Mouse (Mus musculus) CH12.LX (cell line): ENCODE measurements around the gene Cox19. TPM values are rescaled to one million over a fixed set of nuclear protein-coding genes. Genes with fewer than 3 reads are reported as not detected.

ENCODE experiments used
- DNase-seq: peaks from one replicate; pipeline ENCODE4 v3.0.0-alpha.2; 2013; ENCODE audit errors: extremely low read depth
- H3K27ac ChIP-seq: 2 replicates; pipeline ENCODE4 v1.5.1; 2012; ENCODE audit warnings: low read depth, mild to moderate bottlenecking, control low read depth, moderate library complexity; ENCODE audit not compliant: insufficient read depth
- H3K27me3 ChIP-seq: replicated peaks from 2 replicates; pipeline ENCODE3; 2012; ENCODE audit warnings: inconsistent platforms
- H3K36me3 ChIP-seq, 2 experiments: replicated peaks in 1 of 2; 2 replicates each; pipeline versions ENCODE3 to v1.6.1; 2012; ENCODE audit warnings: inconsistent platforms in 1 of 2, low read length in 1 of 2, mild to moderate bottlenecking in 1 of 2, mixed read lengths in 1 of 2, moderate library complexity in 1 of 2; ENCODE audit not compliant: control insufficient read depth in 1 of 2, insufficient read depth in 1 of 2
- H3K4me1 ChIP-seq, 2 experiments: 2 replicates each; pipeline ENCODE4 v1.6.1; 2012; ENCODE audit warnings: inconsistent platforms in 1 of 2, moderate library complexity in 1 of 2; ENCODE audit not compliant: insufficient read depth in 2 of 2, control insufficient read depth in 1 of 2
- H3K4me2 ChIP-seq: 2 replicates; pipeline ENCODE4 v1.6.1; 2012; ENCODE audit warnings: low read depth, mild to moderate bottlenecking, control low read depth; ENCODE audit not compliant: poor library complexity, insufficient read depth, severe bottlenecking
- H3K4me3 ChIP-seq, 3 experiments: fragments of 150-350 bp in 1 of 3; sonication (generic) in 1 of 3; replicated peaks in 1 of 3; 2 replicates each; pipeline versions ENCODE3 to v1.5.1; 2011 to 2012; ENCODE audit warnings: low read depth in 2 of 3, low read length in 2 of 3, mild to moderate bottlenecking in 2 of 3, moderate library complexity in 2 of 3, control low read depth in 1 of 3, improper control_type of control experiment in 1 of 3, inconsistent platforms in 1 of 3, mixed read lengths in 1 of 3; ENCODE audit not compliant: poor library complexity in 1 of 3
- H3K79me2 ChIP-seq: replicated peaks from 2 replicates; pipeline ENCODE4 v1.6.1; 2012; ENCODE audit warnings: mild to moderate bottlenecking, moderate library complexity; ENCODE audit not compliant: control insufficient read depth, poor library complexity, insufficient read depth, severe bottlenecking; ENCODE audit errors: extremely low read depth
- H3K9ac ChIP-seq: 2 replicates; pipeline ENCODE4 v1.6.1; 2012; ENCODE audit warnings: low read depth, mild to moderate bottlenecking, control low read depth, moderate library complexity; ENCODE audit not compliant: insufficient read depth
- H3K9me3 ChIP-seq: replicated peaks from 2 replicates; pipeline ENCODE3; 2012; ENCODE audit warnings: low read length, inconsistent platforms, mixed read lengths
- CHD1 ChIP-seq: IDR thresholded peaks from 2 replicates; pipeline ENCODE4 v1.6.1; 2012; ENCODE audit warnings: low read depth, low read length, improper control_type of control experiment, inconsistent platforms
- CHD2 ChIP-seq: IDR thresholded peaks from 2 replicates; pipeline ENCODE4 v1.6.1; 2011; ENCODE audit warnings: low read length, improper control_type of control experiment
- CTCF ChIP-seq, 2 experiments: IDR thresholded peaks in 1 of 2; conservative IDR thresholded peaks in 1 of 2; 2 replicates each; pipeline ENCODE4 v1.5.1; 2011 to 2012; ENCODE audit warnings: low read depth in 2 of 2, low read length in 2 of 2, improper control_type of control experiment in 1 of 2, inconsistent platforms in 1 of 2, mild to moderate bottlenecking in 1 of 2, moderate library complexity in 1 of 2
- E2F4 ChIP-seq: IDR thresholded peaks from 2 replicates; pipeline ENCODE4 v1.6.1; 2011; ENCODE audit warnings: low read depth, low read length, improper control_type of control experiment; ENCODE audit not compliant: insufficient replicate concordance
- EP300 ChIP-seq: IDR thresholded peaks from 2 replicates; pipeline ENCODE4 v1.6.1; 2011; ENCODE audit warnings: low read length, improper control_type of control experiment
- HCFC1 ChIP-seq: IDR thresholded peaks from 2 replicates; pipeline ENCODE4 v1.6.1; 2012; ENCODE audit warnings: low read depth, mild to moderate bottlenecking, inconsistent platforms, low read length, improper control_type of control experiment
- JUND ChIP-seq: conservative IDR thresholded peaks from 2 replicates; pipeline ENCODE4 v1.6.1; 2011; ENCODE audit warnings: low read depth, low read length, improper control_type of control experiment
- MAFK ChIP-seq: IDR thresholded peaks from 2 replicates; pipeline ENCODE4 v1.6.1; 2011; ENCODE audit warnings: low read length, improper control_type of control experiment; ENCODE audit not compliant: insufficient replicate concordance
- MXI1 ChIP-seq: IDR thresholded peaks from 2 replicates; pipeline ENCODE4 v1.6.1; 2011; ENCODE audit warnings: mild to moderate bottlenecking, low read depth, low read length, improper control_type of control experiment
- NRF1 ChIP-seq: IDR thresholded peaks from 2 replicates; pipeline ENCODE4 v1.6.1; 2014; ENCODE audit warnings: low read depth, mild to moderate bottlenecking, inconsistent platforms, low read length, improper control_type of control experiment, moderate library complexity
- SIN3A ChIP-seq: IDR thresholded peaks from 2 replicates; pipeline ENCODE4 v1.6.1; 2012; ENCODE audit warnings: low read length, improper control_type of control experiment, inconsistent platforms
- ZKSCAN1 ChIP-seq: IDR thresholded peaks from 2 replicates; pipeline ENCODE4 v1.6.1; 2012; ENCODE audit warnings: low read depth, inconsistent platforms, low read length, improper control_type of control experiment, borderline replicate concordance
- ZMIZ1 ChIP-seq: IDR thresholded peaks from 2 replicates; pipeline ENCODE4 v1.6.1; 2012; ENCODE audit warnings: low read depth, mild to moderate bottlenecking, inconsistent platforms, low read length, improper control_type of control experiment
- dilution Hi-C: fragments of 300-500 bp; cut with MboI; formaldehyde crosslinking; loops from 2 replicates; pipeline ENCODE4 v1.14.3; 2020; ENCODE audit warnings: low sequenced_read_pairs; ENCODE audit not compliant: extremely low pct_unique_long_range_greater_than_20kb, extremely low pct_ligation_motif_present
- in situ Hi-C: fragments of 300-500 bp; cut with MboI; formaldehyde crosslinking; loops from 3 replicates; pipeline ENCODE4 v1.14.3; 2019; ENCODE audit warnings: low sequenced_read_pairs, low pct_ligation_motif_present, low pct_unique_long_range_greater_than_20kb, mixed read lengths
- polyA plus RNA-seq: library from polyadenylated mRNA; unstranded; fragments of >175 nt; gene quantifications from 2 replicates; pipeline ENCODE4 v1.2.1, GENCODE M21; 2012; ENCODE audit warnings: low read depth; ENCODE audit not compliant: insufficient read length
- total RNA-seq, 2 experiments: library from RNA; depleted of rRNA; stranded (reverse); fragments of 300-350 nt in 1 of 2; fragments of >200 nt in 1 of 2; gene quantifications; 2 replicates each; pipeline ENCODE4 v1.2.3; 2012 to 2014

Gene Cox19
- total and polyA plus RNA-seq, 3 experiments, result 30.1 to 70.1 (median 32.1) TPM

DNA sequence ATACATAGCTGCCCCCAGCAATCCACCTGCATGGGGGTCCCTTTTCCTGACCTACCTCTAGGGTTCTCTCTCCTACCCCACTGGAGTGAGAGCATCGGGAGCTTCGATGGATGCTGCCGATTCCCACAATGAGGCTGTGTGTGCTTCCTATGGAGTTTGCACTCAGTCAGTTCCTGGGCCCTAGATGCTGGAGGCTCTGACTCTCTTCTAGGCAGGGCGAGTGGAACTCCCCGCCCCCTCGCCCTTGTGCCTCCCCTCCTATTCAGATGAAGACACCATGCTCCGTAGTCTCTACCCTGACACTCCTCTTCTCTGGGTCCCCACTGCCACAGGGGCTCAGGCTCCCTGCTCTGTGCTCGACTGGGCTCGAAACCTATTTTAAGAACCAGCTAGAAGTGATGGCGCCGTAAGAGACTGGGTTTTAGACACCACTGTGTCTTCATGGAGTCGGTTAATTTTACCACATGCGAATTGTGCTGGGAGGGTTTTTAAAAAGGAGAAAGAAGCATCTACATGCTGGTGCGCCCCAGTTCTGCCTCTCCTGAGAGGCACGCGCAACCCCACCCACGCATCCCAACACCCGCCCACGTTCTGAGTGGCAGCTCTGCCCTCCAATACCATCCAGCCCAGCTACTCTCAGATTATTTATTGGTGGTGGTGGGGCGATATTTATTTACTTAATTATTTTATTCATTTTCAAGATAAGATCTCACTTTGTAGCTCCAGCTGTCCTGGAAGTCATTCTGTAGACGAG, 33.3 kb downstream of the Cox19 start:
- TF ChIP-seq MXI1 (no peak), EP300 (no peak), CTCF (conservative IDR thresholded peaks at IDR 0.05 in 1 of 2, IDR thresholded peaks at IDR 0.05 in 1 of 2; ENCODE audit: low read depth in 2 of 2, low read length in 2 of 2) (no peak), MAFK (no peak), CHD1 (no peak), NRF1 (no peak), ZMIZ1 (no peak), ZKSCAN1 (no peak), HCFC1 (no peak), SIN3A (no peak), E2F4 (no peak), CHD2 (no peak), JUND (no peak)
- Histone ChIP-seq H3K4me3 (no peak overlapping the region), H3K27me3 (no peaks in the 10 kb centered on the region), H3K9me3 (peaks cover 6% of the 10 kb centered on the region), H3K4me2 (no peak overlapping the region), H3K27ac (no peak overlapping the region), H3K9ac (no peak overlapping the region), H3K79me2 (peaks cover 86% of the 10 kb centered on the region), H3K4me1 (peaks cover 48 to 73% of the 10 kb centered on the region in 2 experiments), H3K36me3 (peaks cover 23 to 55% of the 10 kb centered on the region in 2 experiments)
- DNase-seq, result no peak
- dilution Hi-C loops, result no loop called here
- in situ Hi-C loops, result no loop called here

DNA sequence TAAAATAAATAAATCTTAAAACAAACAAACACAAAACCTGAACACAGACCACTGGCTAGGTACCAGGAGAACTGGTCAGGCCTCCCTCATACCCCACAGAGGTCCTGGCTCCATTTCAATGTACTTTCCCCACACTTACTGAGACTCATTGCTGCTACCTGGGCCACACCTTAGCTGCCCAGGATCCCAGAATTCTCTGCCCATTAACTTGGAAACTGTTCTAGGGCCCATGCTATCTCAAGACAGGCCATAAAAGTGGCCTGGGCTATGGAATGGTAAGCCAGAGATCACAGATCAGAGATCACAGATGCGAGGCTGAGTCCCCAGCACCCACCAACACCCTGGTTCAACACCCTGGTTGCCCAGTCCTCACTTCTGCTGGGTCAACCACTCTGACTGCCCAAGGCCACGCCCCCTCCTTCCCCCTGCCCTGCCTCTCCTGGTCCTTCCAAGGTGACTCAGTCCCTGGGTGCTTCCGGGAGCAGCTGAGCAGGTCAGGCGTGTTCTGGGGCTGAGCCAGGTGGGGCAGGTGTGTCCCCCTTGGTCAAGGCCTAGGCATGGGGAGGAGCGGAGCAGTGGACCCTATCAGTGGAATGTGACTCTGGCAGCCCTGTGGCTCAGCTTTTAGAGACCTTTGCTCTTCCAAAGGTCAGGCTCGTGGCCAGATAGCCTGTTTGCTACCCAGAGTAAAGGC, 34.1 kb downstream of the Cox19 start:
- TF ChIP-seq JUND, result no peak
- H3K27ac ChIP-seq, result no peak overlapping the region
- peaks cover 85% of the 10 kb centered on the region for H3K79me2 ChIP-seq
- no peaks in the 10 kb centered on the region for H3K27me3 ChIP-seq
- H3K9ac ChIP-seq, result no peak overlapping the region
- H3K4me2 ChIP-seq, result no peak overlapping the region
- dilution Hi-C loops (no loop called here), in situ Hi-C loops (no loop called here)
- H3K4me1 ChIP-seq, result peaks cover 44 to 69% of the 10 kb centered on the region in 2 experiments
- DNase-seq, result no peak
- H3K36me3 ChIP-seq, result peaks cover 25 to 58% of the 10 kb centered on the region in 2 experiments
- peaks cover 6% of the 10 kb centered on the region for H3K9me3 ChIP-seq
- no peak overlapping the region for H3K4me3 ChIP-seq
